Mouse (Mus musculus) G1E (cell line): ENCODE results near the gene Glyr1. TPM values are rescaled to one million over a fixed set of nuclear protein-coding genes. Genes with fewer than 3 reads are reported as not detected.

Experiments used
- ATAC-seq: 2 replicates; pipeline ENCODE4 v1.8.0; 2016; ENCODE audit warnings: mild to moderate bottlenecking; ENCODE audit not compliant: insufficient number of reproducible peaks, poor library complexity, low FRiP score, severe bottlenecking; ENCODE audit errors: extremely low read depth
- DNase-seq: peaks from one replicate; pipeline ENCODE4 v3.0.0; 2012; ENCODE audit warnings: low spot score
- H3K27me3 ChIP-seq: 2 replicates; pipeline ENCODE4 v1.6.1; 2012; ENCODE audit warnings: mild to moderate bottlenecking, low read length, inconsistent platforms; ENCODE audit not compliant: insufficient read depth
- H3K36me3 ChIP-seq: replicated peaks from 2 replicates; pipeline ENCODE3; 2012; ENCODE audit warnings: mild to moderate bottlenecking, inconsistent platforms
- H3K4me1 ChIP-seq: 2 replicates; pipeline ENCODE4 v1.6.1; 2012; ENCODE audit warnings: low read depth, low read length, inconsistent platforms, mixed read lengths; ENCODE audit not compliant: insufficient read depth
- H3K4me3 ChIP-seq: 2 replicates; pipeline ENCODE4 v1.5.1; 2012; ENCODE audit warnings: low read depth, mild to moderate bottlenecking, inconsistent platforms, low read length, moderate library complexity, mixed read lengths
- H3K9me3 ChIP-seq: replicated peaks from 2 replicates; pipeline ENCODE4 v1.6.1; 2012; ENCODE audit warnings: inconsistent platforms
- CTCF ChIP-seq: IDR thresholded peaks from 2 replicates; pipeline ENCODE4 v1.5.1; 2012; ENCODE audit warnings: low read depth, low read length, inconsistent platforms, mixed read lengths
- GATA1 ChIP-seq: IDR thresholded peaks from 2 replicates; pipeline ENCODE4 v1.6.1; 2012; ENCODE audit warnings: borderline replicate concordance, low read length, inconsistent platforms, mixed read lengths
- GATA2 ChIP-seq: IDR thresholded peaks from 2 replicates; pipeline ENCODE4 v1.6.1; 2012; ENCODE audit warnings: low read depth, low read length, inconsistent platforms, borderline replicate concordance
- POLR2AphosphoS5 ChIP-seq: IDR thresholded peaks from 2 replicates; pipeline ENCODE4 v1.6.1; 2012; ENCODE audit warnings: low read depth, low read length, inconsistent platforms; ENCODE audit not compliant: insufficient replicate concordance
- TAL1 ChIP-seq: conservative IDR thresholded peaks from 2 replicates; pipeline ENCODE4 v1.6.1; 2012; ENCODE audit warnings: low read depth, low read length, inconsistent platforms, mixed read lengths
- polyA plus RNA-seq: library from polyadenylated mRNA; stranded (reverse); fragments of >175 nt; gene quantifications from 2 replicates; pipeline ENCODE4 v1.2.3, GENCODE M21; 2012
- total RNA-seq, 2 experiments: library from RNA; stranded (forward) in 1 of 2; stranded (reverse) in 1 of 2; fragments of 200-1000 nt in 1 of 2; fragments of >200 nt in 1 of 2; fragmentation: Nextera tagmentation in 1 of 2; gene quantifications; 2 replicates each; pipeline ENCODE4 v1.2.3; 2014 to 2017

Gene Glyr1
- total and polyA plus RNA-seq, 3 experiments: 25.9 to 118 (median 79.1) TPM

- peaks cover 6% of the 10 kb centered on the region; the same call in 1 of the 2 replicates for H3K27me3 ChIP-seq
- TF ChIP-seq TAL1: no peak
- no peak for TF ChIP-seq GATA2
- no peak for TF ChIP-seq CTCF
- no peak for TF ChIP-seq GATA1
- TF ChIP-seq POLR2AphosphoS5: no peak
- no peak for ATAC-seq
- H3K36me3 ChIP-seq: peaks cover 9% of the 10 kb centered on the region
- DNase-seq: no peak
- no peaks in the 10 kb centered on the region for H3K9me3 ChIP-seq
- peaks cover 21% of the 10 kb centered on the region for H3K4me1 ChIP-seq
- H3K4me3 ChIP-seq: no peak overlapping the region
These were observed 81.2 kb downstream of the Glyr1 start for GRCm38 (mm10) chr16:4968426-4968825.

GRCm38 (mm10) chr16:4965392-4966129, 84.1 kb downstream of the Glyr1 start:
- peaks cover 24% of the 10 kb centered on the region for H3K36me3 ChIP-seq
- H3K27me3 ChIP-seq: peaks cover 3% of the 10 kb centered on the region; the same call in 1 of the 2 replicates
- peaks cover 44% of the 10 kb centered on the region for H3K4me1 ChIP-seq
- ATAC-seq (no peak), DNase-seq (no peak)
- TF ChIP-seq CTCF: no peak
- no peak for TF ChIP-seq GATA1
- TF ChIP-seq TAL1: no peak
- no peak for TF ChIP-seq POLR2AphosphoS5
- TF ChIP-seq GATA2: no peak
- H3K4me3 ChIP-seq: peak overlapping the region; percentile 47; the same call in 1 of the 2 replicates
- no peaks in the 10 kb centered on the region for H3K9me3 ChIP-seq

GRCm38 (mm10) chr16:4964731-4965391, 84.8 kb downstream of the Glyr1 start:
- ATAC-seq: no peak
- no peaks in the 10 kb centered on the region for H3K9me3 ChIP-seq
- H3K4me1 ChIP-seq: peaks cover 48% of the 10 kb centered on the region
- DNase-seq: no peak
- peaks cover 3% of the 10 kb centered on the region; the same call in 1 of the 2 replicates for H3K27me3 ChIP-seq
- H3K36me3 ChIP-seq: peaks cover 31% of the 10 kb centered on the region
- no peak for TF ChIP-seq GATA2
- no peak for TF ChIP-seq POLR2AphosphoS5
- no peak for TF ChIP-seq CTCF
- no peak for TF ChIP-seq GATA1
- no peak for TF ChIP-seq TAL1
- H3K4me3 ChIP-seq: peak overlapping the region; percentile 90

Other genes starting within 250 kb of the Glyr1 start
- gene 4930562C15Rik, start 214.4 kb downstream of the Glyr1 start, total RNA-seq (2014; fragmentation: Nextera tagmentation): not detected in 2 replicates
- 0.06 and 0.16 TPM in 2 replicates for gene 4930562C15Rik, start 214.4 kb downstream of the Glyr1 start, total RNA-seq (2017)
- gene 4930562C15Rik, start 214.4 kb downstream of the Glyr1 start, polyA plus RNA-seq: not detected in 2 replicates
- 58.9 and 70.4 TPM in 2 replicates for gene Ubald1, start 169.5 kb downstream of the Glyr1 start, total RNA-seq (2014; fragmentation: Nextera tagmentation)
- gene Ubald1, start 169.5 kb downstream of the Glyr1 start, total RNA-seq (2017): 6.9 and 7.2 TPM in 2 replicates
- gene Ubald1, start 169.5 kb downstream of the Glyr1 start, polyA plus RNA-seq: 189 and 228 TPM in 2 replicates
- 30.4 and 32.1 TPM in 2 replicates for gene Mgrn1, start 163.6 kb downstream of the Glyr1 start, total RNA-seq (2014; fragmentation: Nextera tagmentation)
- gene Mgrn1, start 163.6 kb downstream of the Glyr1 start, total RNA-seq (2017): 16.1 and 18.6 TPM in 2 replicates
- 19.3 and 22.5 TPM in 2 replicates for gene Mgrn1, start 163.6 kb downstream of the Glyr1 start, polyA plus RNA-seq
- gene Nudt16l1, start 111.1 kb downstream of the Glyr1 start, total RNA-seq (2014; fragmentation: Nextera tagmentation): 21.7 and 23.1 TPM in 2 replicates
- gene Nudt16l1, start 111.1 kb downstream of the Glyr1 start, total RNA-seq (2017): 20.5 and 21.6 TPM in 2 replicates
- gene Nudt16l1, start 111.1 kb downstream of the Glyr1 start, polyA plus RNA-seq: 37.8 and 42.9 TPM in 2 replicates
- 32.2 and 36.6 TPM in 2 replicates for gene Anks3, start 85.7 kb downstream of the Glyr1 start, total RNA-seq (2014; fragmentation: Nextera tagmentation)
- 17.5 and 27.5 TPM in 2 replicates for gene Anks3, start 85.7 kb downstream of the Glyr1 start, total RNA-seq (2017)
- gene Anks3, start 85.7 kb downstream of the Glyr1 start, polyA plus RNA-seq: 24.2 and 24.4 TPM in 2 replicates
- not detected in 2 replicates for gene Sept12, start 52.0 kb downstream of the Glyr1 start, total RNA-seq (2014; fragmentation: Nextera tagmentation)
- 0.05 TPM in 1 of 2 replicates, not detected in the other for gene Sept12, start 52.0 kb downstream of the Glyr1 start, total RNA-seq (2017)
- gene Sept12, start 52.0 kb downstream of the Glyr1 start, polyA plus RNA-seq: 0.07 TPM in 1 of 2 replicates, not detected in the other
- gene Smim22, start 42.6 kb downstream of the Glyr1 start, total RNA-seq (2014; fragmentation: Nextera tagmentation): not detected in 2 replicates
- gene Smim22, start 42.6 kb downstream of the Glyr1 start, total RNA-seq (2017): not detected in 2 replicates
- not detected in 2 replicates for gene Smim22, start 42.6 kb downstream of the Glyr1 start, polyA plus RNA-seq
- 41.0 and 51.0 TPM in 2 replicates for gene Rogdi, start 36.3 kb downstream of the Glyr1 start, total RNA-seq (2014; fragmentation: Nextera tagmentation)
- gene Rogdi, start 36.3 kb downstream of the Glyr1 start, total RNA-seq (2017): 4.1 and 4.7 TPM in 2 replicates
- 33.3 and 70.0 TPM in 2 replicates for gene Rogdi, start 36.3 kb downstream of the Glyr1 start, polyA plus RNA-seq
- gene Ubn1, start 194 bp upstream of the Glyr1 start, total RNA-seq (2014; fragmentation: Nextera tagmentation): 61.9 and 69.8 TPM in 2 replicates
- gene Ubn1, start 194 bp upstream of the Glyr1 start, total RNA-seq (2017): 55.9 and 56.9 TPM in 2 replicates
- gene Ubn1, start 194 bp upstream of the Glyr1 start, polyA plus RNA-seq: 15.6 and 16.5 TPM in 2 replicates
- gene Ppl, start 82.6 kb upstream of the Glyr1 start, total RNA-seq (2014; fragmentation: Nextera tagmentation): not detected in 2 replicates
- 0.06 and 0.11 TPM in 2 replicates for gene Ppl, start 82.6 kb upstream of the Glyr1 start, total RNA-seq (2017)
- gene Ppl, start 82.6 kb upstream of the Glyr1 start, polyA plus RNA-seq: not detected in 2 replicates
- not detected in 2 replicates for gene Sec14l5, start 97.2 kb upstream of the Glyr1 start, total RNA-seq (2014; fragmentation: Nextera tagmentation)
- gene Sec14l5, start 97.2 kb upstream of the Glyr1 start, total RNA-seq (2017): under 0.01 and 0.11 TPM in 2 replicates
- gene Sec14l5, start 97.2 kb upstream of the Glyr1 start, polyA plus RNA-seq: not detected in 2 replicates
- 9.7 and 12.3 TPM in 2 replicates for gene Nagpa, start 154.1 kb upstream of the Glyr1 start, total RNA-seq (2014; fragmentation: Nextera tagmentation)
- gene Nagpa, start 154.1 kb upstream of the Glyr1 start, total RNA-seq (2017): 31.3 and 31.6 TPM in 2 replicates
- gene Nagpa, start 154.1 kb upstream of the Glyr1 start, polyA plus RNA-seq: 21.6 and 22.0 TPM in 2 replicates
- gene AU021092, start 172.4 kb upstream of the Glyr1 start, total RNA-seq (2014; fragmentation: Nextera tagmentation): not detected in 2 replicates
- not detected in 2 replicates for gene AU021092, start 172.4 kb upstream of the Glyr1 start, total RNA-seq (2017)
- gene AU021092, start 172.4 kb upstream of the Glyr1 start, polyA plus RNA-seq: not detected in 2 replicates
- 13.4 and 16.7 TPM in 2 replicates for gene Alg1, start 183.8 kb upstream of the Glyr1 start, total RNA-seq (2014; fragmentation: Nextera tagmentation)
- gene Alg1, start 183.8 kb upstream of the Glyr1 start, total RNA-seq (2017): 19.6 and 20.2 TPM in 2 replicates
- gene Alg1, start 183.8 kb upstream of the Glyr1 start, polyA plus RNA-seq: 4.3 and 5.3 TPM in 2 replicates
- gene Eef2kmt, start 206.1 kb upstream of the Glyr1 start, total RNA-seq (2014; fragmentation: Nextera tagmentation): 21.2 and 29.9 TPM in 2 replicates
- gene Eef2kmt, start 206.1 kb upstream of the Glyr1 start, total RNA-seq (2017): 20.3 and 24.5 TPM in 2 replicates
- 2.7 and 3.6 TPM in 2 replicates for gene Eef2kmt, start 206.1 kb upstream of the Glyr1 start, polyA plus RNA-seq